Mouse (Mus musculus) liver, adult 2 months (tissue): Measurements from ENCODE around the gene Hsd17b14.

Experiments used
- CTCF ChIP-seq: fragments of 200-500 bp; IDR thresholded peaks from 2 replicates; pipeline ENCODE4 v1.5.1; 2011; ENCODE audit warnings: low read depth, low read length, control low read depth
- POLR2A ChIP-seq: fragments of 200-500 bp; IDR thresholded peaks from 2 replicates; pipeline ENCODE4 v1.6.1; 2011; ENCODE audit warnings: low read length, control low read depth; ENCODE audit not compliant: insufficient read depth; ENCODE audit errors: extremely low read depth

- TF ChIP-seq CTCF (no peak), POLR2A (no peak)
These were observed 5.5 kb downstream of the Hsd17b14 start for GRCm38 (mm10) chr7:45560241-45560640.
